Mouse (Mus musculus) heart, postnatal 4 days (tissue): ENCODE measurements around the gene Gse1. TPM values are rescaled to one million over a fixed set of nuclear protein-coding genes. Genes with fewer than 3 reads are reported as not detected.

Experiments used
- DNase-seq: peaks from one replicate; pipeline ENCODE4 v3.0.0; 2021
- total RNA-seq, 2 experiments: library from RNA; stranded (reverse); gene quantifications; 2 replicates each; pipeline ENCODE4 v1.2.3; 2021

Gse1 gene
- total RNA-seq, 2 experiments from 2014 or later = 33.5 to 37.4 TPM

DNA sequence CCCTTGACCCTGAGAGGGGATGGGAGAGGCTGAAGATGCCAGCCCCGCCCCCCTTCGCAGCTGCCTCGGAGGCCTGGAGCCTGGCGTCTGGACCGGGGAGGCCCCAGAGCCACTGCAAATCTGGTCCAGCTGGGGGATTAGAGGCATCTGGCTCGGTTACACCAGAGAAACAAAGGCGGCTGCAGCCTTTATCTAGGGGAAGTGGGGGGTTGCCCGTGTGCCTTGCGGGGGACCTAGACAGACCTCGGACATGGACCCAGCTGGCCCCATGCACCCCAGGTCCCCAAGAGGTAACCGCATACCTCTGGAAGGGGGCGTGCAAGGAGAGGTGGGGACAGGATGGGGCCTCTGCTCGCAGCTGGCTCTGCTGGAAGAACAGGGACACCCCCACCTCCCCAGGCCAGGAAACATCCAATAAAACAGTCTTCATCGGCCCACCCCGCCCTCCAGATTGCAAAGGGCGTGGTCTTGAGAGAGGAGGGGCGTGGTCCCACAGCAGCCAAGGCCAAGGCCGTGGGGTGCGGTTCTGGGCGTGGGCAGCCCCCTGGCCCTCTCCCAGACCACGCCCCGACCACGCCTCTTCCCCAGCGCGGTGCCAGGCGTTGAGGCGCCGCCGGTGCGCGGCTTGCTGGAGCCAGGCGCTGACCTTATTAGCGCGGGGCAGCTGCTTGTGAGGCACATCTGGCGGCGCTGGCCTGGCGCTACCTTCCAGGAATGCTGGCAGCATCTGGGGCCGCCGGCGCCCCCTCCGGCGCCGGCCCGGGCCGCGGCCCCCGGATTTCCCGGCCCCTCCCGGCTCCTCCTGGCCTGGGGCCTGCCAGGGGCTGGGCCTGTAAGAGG lies 48.0 kb downstream of the Gse1 start:
- DNase-seq = peak; percentile 95

DNA sequence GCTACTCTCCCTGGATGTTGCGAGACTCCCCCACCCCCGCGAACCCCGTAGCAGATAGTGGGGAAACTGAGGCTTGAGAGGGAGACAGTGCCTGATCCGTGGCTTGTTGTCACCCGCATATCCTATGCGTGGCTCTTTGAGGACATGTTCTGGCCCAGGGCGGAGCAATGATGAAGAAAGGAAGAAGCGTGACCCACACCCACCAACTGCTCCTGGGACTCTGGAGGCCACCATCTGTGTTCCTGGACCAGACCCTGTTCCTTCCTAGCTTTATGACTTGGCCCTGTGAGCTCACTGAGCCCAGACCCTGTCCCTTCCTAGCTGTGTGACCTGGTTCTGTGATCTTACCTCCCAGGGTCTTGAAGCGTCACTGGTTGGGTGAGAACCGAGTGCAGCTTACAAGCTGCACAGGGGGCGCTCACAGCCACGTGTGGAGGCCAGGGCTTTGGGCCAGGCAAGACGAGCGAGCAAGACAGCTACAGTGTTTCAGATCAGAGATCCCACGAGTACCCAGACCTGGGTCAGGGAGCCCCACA lies 48.7 kb downstream of the Gse1 start:
- peak; percentile 66 for DNase-seq

DNA sequence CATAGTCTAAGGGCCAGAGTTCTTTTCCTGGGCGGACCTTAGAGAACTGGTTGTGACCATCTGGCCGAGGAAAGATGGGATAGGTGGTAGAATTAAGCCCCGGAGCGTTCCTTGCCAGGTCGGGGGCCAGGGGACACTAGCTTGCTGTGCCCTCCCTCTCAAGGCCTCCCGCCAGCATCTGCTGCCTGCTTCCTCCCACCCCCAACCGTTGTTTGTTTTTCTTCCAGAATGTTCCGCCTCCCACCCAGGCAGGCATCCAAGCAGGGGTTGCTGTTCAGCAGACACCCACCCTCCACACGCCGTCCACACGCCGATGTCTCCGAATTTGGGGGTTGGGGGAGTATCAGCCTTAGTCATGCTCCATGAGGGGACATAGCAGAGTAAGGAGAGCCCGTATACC lies 49.8 kb downstream of the Gse1 start:
- no peak for DNase-seq

DNA sequence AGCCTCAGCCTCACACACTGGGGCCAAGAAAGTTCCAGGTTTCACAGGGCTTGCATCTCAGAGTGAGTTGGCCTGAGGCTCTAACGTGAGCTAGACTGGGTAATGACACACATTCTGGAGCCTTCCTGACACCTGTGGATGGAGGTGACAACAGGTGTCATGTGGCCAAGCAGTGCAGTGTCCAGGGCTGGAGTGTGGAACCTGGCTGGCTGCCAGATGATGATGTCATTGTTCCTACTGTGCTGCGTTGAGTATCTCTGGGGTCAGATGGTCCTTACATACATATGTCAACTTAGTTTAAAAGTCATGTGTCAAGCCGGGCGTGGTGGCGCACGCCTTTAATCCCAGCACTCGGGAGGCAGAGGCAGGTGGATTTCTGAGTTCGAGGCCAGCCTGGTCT lies 51.2 kb downstream of the Gse1 start:
- peak; percentile 72 for DNase-seq

DNA sequence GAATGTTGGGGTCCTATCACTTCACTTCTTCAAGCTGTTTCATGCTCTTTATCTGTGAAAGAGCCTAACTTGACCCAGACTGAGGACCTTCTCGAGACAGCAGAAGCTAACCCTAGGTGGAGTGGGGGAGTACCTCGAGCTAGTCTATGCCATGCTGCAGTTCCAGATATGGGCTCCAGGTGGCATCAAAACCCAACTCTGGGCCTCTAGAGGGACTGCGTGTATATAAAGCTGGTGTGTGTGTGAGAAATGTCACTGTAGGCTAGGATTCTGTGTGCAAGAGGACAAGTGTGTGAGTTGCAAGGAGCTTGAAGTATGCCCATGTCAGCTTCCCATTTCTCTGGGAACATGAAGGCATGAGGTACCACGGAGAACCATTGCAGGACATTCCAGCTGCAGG lies 53.2 kb downstream of the Gse1 start:
- DNase-seq = peak; percentile 91

DNA sequence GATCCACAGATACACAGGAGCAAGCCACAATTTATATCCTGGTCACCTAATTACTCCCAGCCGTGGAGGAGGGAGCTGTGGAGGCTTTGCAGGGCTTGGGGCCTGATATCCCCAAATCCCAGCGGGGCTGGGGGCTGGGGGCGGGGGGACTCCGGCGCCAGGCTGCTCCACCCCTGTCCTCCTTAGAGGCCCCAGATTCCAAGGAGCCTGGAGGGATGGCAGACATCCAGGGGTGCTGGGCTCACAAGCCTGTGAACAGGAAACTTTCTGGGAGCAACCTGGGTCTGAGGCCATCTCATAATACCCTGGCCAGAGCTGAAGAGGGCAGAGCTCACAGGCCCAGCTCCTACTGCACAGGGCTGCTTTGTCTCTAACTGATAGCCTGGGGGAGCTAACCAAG lies 54.2 kb downstream of the Gse1 start:
- DNase-seq = peak; percentile 51

DNA sequence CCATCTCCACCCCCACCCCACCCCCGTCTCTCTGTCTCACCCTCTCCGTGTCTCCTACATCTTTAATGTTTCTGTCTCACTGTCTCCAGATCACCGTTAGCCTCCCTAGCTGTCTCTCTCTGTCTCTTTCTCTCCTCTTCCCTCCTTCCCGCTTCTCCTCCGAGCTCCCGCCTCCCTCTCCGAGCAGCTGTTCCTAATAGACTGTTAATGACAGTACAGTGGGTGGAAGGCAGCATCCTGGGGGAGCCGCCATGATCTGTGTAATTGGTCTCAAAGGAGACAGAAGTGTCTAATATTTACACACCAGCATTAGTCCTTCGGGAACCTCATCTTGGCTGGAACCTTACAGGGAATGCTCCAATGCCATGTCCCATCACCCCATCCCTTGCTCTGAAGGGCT lies 56.0 kb downstream of the Gse1 start:
- DNase-seq = no peak

DNA sequence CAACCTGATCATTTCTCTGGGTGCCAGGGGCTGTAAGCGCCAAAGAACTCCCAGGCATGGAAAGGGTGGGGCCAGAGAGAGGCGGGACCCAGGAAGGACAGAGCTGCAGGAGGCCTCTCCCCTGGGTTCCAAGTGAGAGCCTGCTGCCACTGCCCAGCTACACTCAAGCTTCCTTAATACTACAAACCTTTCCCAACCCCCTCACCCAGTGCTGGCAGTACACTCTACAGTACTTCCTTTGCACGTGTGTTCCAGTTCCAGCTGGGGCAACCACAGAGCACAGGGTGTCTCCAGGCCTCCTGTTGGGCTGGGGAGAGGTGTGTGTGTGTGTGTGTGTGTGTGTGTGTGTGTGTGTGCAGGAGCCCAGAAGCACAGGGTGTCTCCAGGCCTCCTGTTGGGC lies 56.8 kb downstream of the Gse1 start:
- DNase-seq = no peak

DNA sequence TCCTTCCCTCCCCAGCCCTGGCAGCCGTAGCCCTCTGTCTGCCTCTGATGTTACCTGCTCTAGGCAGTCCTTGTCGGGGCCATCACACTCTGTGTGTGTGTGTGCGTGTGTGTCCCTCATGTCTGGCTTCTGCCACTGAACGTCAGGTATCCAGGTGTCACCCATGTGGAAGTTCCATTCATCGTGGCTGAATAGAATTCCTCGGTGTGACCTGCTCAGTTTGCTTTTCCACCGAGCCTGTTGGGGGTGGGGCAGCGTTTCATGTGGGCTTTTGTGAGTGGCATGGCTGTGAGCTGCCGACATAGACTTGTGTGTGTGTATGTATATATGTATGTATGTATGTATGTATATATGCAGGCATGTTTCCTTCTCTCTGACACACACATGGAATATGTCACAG lies 57.6 kb downstream of the Gse1 start:
- DNase-seq = no peak

DNA sequence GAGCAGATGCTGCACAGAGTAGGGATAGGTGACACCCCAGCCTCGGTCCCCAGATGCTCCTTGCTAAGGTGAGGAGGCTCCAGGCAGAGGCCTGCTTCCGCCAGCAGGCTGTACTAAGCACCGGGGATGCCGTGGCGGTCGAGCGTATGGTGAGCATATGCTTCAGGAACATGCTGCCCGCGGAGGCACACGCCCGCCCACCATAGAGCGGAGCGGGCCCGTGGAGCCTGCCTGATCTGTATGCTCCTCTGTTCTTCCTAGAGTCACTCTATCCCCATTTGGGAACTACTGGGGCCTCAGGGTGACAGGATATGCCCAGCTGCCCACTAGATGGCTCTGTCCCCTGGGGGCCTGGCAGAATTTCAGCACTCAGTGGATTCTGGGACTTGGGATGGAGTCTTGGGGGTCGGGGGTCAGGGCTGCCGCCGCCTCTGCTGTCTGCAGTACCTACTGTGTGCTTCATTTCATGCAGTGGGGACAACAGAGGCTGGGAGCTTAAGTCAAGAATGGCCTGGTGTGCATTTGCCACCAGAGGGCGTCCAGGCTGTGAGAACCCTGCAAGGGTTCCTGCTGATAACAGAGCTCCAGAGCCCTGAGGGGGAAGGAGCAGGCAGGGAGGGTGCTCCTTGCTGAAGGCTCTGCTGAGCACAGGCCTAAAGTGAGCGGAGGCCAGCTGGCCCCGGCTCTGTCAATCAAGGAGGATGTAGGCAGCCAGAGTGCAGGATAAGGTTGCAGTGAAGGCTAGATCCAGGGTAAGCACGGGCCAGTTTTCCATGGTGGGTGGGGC lies 60.1 kb downstream of the Gse1 start:
- peak; percentile 78 for DNase-seq

DNA sequence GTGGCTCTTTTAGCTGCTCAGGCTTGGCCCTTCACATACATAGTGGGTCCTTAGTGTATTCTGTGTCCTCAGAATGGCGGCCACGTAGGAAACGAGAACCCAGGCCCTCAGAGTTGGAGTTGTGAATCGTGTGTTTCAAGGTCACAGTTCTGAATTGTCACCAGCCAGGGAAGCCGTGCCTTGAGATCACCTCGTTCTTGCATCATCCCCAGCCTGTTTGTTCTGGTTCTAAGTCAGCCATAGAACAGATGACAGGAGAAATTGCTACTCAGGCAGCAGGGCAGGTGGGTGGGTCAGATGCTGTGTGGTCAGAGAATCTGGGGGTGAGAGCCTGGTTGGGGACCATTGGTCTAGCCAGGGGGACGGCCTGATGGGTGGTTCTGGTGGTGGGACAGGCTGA lies 60.9 kb downstream of the Gse1 start:
- no peak for DNase-seq

DNA sequence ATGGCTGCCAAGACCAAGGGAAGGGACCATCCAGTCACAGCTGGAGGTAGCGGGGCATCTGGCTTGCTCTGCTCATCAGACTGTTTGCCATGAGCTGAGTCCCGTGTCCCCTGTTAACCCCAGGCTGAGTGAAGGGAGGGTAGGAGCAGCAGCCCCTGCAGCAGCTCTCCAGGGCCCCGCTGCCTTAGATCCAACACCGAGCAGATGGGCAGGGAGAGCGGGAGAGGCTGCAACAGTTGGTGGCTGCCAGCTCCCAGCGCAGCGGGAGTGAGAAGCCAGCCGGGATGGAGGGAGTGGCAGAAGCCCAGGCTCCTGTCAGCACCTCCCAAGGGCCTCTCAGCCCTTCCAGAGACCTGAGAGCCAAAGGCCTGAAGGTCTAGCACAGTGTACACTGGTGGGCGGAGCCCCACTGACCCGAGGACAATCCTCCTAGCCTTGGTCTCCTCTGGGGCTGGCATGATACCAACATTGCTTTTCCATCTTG lies 61.5 kb downstream of the Gse1 start:
- DNase-seq = peak; percentile 94

DNA sequence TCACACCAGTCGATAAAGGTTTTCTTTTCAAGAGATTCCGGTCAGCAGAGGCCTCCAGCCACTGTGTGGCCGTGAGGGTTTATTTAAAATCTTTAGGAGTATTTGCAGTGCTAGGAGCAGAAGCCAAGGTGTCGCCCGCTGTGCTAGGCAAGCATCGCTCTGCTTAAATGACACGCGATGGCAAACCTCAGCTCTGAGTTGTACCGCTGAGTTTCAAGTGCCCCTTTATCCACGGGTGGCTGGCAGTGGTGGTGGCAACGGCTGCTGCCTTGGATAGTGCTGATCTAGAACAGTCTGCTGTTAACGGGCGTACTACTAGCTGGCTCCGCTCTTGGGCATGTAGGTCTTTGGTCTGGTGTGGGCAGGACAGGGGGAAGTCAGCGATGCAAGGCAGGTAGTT lies 62.4 kb downstream of the Gse1 start:
- DNase-seq = no peak

DNA sequence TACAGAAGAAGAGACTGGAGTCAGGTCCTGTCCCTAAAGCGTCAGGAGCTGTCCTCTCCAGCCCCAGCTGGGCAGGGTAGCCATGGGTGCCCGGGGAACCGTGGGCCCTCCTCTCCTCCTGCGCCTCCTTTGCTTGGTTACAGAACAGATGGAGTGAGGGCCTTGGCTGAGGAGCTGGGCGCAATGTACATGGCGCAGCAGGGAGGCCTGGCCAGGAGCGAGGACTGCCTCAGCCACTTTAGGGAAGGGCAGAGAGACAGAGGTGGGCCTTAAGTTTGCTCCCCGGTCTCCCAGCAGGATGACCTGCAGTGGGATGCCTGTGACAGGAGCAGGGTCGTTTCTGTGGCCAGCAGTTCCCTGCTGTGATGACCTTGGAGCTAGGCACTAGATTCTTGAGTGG lies 63.4 kb downstream of the Gse1 start:
- DNase-seq = no peak

DNA sequence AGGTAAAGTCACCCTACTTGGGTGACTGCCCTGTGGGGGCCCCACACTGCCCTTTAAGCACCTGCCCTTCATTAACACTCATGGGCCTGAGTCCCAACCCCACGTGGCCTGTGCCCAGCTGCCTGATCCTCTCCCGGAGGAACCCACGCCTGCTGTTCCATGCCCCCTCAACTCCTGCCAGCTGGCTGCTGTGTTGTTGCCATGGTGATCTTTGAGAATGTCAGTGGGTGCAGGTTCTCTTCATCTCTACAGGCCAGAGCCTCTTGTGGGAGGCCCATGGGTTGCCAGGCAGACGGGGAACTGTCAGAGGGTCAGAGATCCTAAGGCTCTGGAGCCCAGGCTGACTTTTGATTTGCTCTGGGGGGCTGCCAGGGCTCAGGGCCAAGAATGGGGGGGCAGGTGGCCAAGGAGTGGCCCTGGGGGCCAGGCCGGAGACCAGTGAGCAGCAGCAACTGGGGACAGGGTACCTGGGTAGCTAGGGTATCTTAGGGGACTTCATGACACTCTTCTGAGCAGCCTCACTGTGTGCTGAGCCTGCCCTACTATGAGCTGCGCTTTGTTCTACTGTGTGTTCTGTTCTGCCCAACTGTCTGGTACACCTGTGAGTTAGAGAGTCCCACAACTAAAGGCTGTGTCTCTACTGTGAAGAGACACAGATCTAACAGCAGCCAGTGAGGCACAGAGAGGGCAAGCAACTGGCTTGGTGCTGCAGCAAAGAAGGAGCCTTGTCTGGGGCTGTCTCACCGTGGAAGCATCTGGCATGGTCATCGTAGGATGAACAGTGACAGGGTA lies 64.3 kb downstream of the Gse1 start:
- DNase-seq = peak; percentile 56

DNA sequence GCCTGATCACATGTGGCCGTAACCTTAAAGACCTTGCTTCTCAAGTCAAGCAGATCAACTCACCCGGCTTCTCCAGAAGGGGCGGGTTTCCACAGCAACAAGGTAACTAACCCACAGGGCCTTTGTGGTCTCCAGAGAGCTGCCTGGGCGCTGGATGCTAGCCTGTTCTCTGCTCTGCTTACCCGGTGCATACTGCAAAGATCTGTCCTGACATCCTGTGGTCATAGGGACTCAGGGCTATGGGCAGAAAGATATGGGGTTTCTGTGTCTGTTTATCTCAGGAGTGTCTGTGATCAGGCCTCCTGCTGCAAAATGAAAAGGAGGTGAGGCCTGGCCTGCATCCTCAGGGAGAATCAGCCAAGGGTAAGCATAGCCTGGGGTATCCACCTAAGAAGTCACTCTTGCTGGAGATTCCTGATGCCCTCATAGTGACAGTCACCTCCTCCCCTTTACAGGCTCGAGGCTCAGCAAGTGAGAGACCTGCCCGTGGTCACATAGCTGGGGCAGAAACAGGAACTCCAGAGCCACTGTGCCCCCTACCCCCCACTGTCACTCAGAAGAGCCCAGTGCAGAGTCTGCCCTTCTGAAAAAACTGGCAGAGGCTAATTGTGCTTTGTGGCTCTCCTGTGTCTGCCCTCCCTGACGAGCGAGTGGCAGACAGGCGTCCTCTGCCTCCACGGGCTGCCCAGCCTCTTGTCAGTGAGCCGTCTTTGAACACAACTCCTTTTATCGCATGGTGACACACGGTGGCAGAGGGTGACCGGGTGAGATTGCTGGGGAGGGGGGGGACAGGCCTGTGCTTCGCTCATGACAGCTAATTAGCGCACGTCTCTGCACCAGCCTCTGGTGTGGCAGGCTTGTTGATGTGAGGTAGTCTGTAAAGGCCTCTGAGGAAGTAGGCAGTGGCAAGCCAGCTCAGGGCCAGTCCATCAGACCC lies 65.4 kb downstream of the Gse1 start:
- DNase-seq = no peak

DNA sequence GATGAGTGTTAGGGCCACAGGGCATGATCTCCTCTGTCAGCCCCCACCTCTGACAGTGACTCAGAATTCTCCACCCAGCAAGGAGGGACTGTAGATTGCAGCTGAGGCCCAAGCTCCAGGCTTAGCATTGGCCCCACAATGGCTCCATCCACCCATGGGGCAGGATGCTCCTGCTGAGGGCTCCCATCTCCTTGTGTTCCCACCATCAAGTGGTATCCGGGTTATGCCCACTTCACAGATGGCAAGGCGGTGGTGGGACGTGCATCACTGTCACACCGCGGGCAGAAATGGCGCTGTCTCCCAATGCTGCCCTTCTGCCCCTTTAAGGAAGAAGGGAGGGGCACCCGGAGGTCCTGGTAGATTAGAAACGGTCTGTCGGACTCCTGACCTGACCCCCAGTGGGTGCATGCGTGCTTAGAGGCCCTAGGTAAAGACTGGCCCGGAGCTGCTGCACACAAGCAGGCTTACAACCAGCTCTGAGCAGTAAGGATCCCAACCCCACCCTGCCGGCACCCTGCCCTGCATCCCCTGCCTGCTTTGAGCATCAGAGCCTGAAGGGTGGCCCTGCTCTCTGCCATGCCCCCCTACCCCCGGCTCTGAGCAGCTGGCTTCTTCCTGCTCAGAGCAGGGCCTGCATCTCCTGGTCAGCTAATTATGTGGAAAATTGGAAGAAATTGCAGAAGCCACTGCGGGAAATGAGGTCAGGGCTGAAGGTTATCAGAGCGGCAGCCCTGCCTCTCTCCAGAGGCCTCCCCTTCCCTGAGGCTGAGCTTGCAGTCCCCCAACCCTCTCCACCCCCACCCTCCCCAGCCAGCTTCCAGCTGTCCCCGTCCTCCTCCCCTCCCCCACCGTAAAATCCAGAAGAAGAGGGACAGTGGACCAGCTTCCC lies 67.0 kb downstream of the Gse1 start:
- no peak for DNase-seq

DNA sequence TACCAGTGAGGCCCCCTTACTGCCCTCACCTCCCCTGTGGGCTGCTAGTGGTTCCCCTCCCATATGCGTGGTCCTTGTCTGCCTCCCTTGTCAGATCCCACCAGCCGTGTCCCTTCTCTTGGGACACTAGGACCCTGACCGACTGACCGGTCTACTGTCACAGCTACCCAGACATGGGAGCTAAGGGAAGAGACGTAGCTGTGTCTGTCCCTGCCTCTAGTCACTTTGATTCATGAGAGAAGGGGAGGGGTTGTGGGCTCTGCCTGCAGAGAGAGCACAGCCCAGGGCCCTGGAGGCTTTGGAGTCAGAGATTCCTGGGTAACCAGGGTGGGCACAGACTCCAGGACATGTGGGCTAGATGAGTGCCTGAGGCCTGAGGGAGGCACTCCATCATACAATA lies 68.7 kb downstream of the Gse1 start:
- DNase-seq = no peak

DNA sequence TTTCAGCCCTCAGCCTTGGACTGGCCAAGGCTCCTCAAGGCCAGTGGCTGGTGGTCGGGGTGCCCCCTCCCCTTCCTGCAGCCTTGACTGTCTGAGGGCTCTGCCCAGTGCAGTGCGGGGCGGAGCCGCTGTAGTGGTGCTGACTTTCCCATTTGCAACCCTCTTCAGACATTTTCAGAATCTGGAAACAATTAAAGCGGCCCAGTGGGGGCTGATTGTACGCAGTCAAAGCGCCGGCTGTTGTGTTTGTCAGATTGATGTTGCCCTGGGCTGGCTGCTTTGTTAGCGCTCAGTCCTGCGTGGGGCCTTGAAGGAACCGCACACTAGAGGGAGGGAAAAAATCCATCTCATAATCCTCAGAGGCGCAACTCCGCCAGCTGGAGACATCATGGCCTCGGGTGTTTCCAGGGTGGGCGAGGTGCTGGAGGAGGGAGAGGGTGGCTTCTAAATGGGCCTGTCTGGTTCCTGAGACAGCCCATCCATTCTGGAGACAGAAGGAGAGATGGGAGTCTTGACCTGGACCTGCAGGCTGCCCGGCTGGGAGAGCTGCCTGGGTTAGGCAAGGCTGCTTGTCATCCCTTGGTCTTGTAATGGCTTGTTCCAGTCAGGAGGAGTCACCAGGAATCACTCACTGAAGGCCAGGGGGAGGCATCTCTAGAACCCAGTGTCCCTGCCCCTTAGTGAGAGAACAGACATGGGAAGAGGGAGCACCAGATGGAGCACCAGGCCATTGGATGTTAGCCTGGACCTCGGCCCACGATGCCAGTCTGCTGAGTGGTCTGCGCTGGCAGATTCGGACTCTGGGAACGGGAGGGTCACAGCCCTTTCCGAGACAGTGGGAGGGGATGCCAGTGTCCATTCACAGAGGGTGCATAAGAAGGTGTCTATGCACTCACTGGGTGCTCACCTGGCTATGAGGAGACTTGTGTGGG lies 70.6 kb downstream of the Gse1 start:
- DNase-seq = no peak
